Mouse (Mus musculus) hindbrain, postnatal 0 days (tissue): ENCODE results near the gene Coq8b. TPM values are rescaled to one million over a fixed set of nuclear protein-coding genes. Genes with fewer than 3 reads are reported as not detected.

Source experiments
- ATAC-seq: fragments of 200-750 bp; cut with Nextera tagmentation; 2 replicates; pipeline ENCODE4 v1.8.0; 2017; ENCODE audit warnings: mild to moderate bottlenecking, moderate TSS enrichment, moderate library complexity
- DNase-seq: peaks from one replicate; pipeline ENCODE4 v3.0.0-alpha.2; 2015; ENCODE audit warnings: low spot score
- H3K27ac ChIP-seq: fragments of 300-500 bp; sonication (generic); 2 replicates; pipeline ENCODE4 v1.5.1; 2014; ENCODE audit warnings: mild to moderate bottlenecking
- H3K27me3 ChIP-seq: fragments of 300-500 bp; sonication (generic); 2 replicates; pipeline ENCODE4 v1.6.1; 2014; ENCODE audit warnings: low read length, mixed read lengths; ENCODE audit not compliant: insufficient read depth
- H3K36me3 ChIP-seq: fragments of 300-500 bp; sonication (generic); 2 replicates; pipeline ENCODE4 v1.6.1; 2014; ENCODE audit warnings: low read length, mixed read lengths; ENCODE audit not compliant: insufficient read depth
- H3K4me1 ChIP-seq: fragments of 300-500 bp; sonication (generic); 2 replicates; pipeline ENCODE4 v1.6.1; 2014; ENCODE audit warnings: antibody characterized with exemption, low read length, mixed read lengths; ENCODE audit not compliant: insufficient read depth
- H3K4me2 ChIP-seq: fragments of 300-500 bp; sonication (generic); 2 replicates; pipeline ENCODE4 v1.6.1; 2014; ENCODE audit warnings: low read depth, mild to moderate bottlenecking, low read length, moderate library complexity, mixed read lengths
- H3K4me3 ChIP-seq: fragments of 300-500 bp; sonication (generic); 2 replicates; pipeline ENCODE4 v1.5.1; 2014; ENCODE audit warnings: low read length
- H3K9ac ChIP-seq: fragments of 300-500 bp; sonication (generic); replicated peaks from 2 replicates; pipeline ENCODE4 v1.6.1; 2014; ENCODE audit warnings: mild to moderate bottlenecking, low read length, moderate library complexity, mixed read lengths
- H3K9me3 ChIP-seq: fragments of 300-500 bp; sonication (generic); 2 replicates; pipeline ENCODE4 v1.6.1; 2016; ENCODE audit warnings: low read length, mixed read lengths
- CTCF ChIP-seq: IDR thresholded peaks from 2 replicates; pipeline ENCODE4 v1.5.1; 2016; ENCODE audit warnings: antibody characterized with exemption, control low read depth, low read depth
- WGBS: fragments of 180-500 bp; shearing (Covaris S2); extraction: QIAGEN DNeasy Blood & Tissue Kit; methylation state at CpG from one replicate; pipeline ENCODE4 v1.1.7; 2014; 5-methylcytosine and 5-hydroxymethylcytosine counted together
- microRNA counts: library from miRNA; unstranded; fragments of <30 nt; microRNA quantifications from one replicate; lab custom pipeline; 2015
- microRNA-seq, 2 experiments: library from miRNA; unstranded; fragments of <30 nt; microRNA quantifications; one replicate each; pipeline ENCODE4; 2016
- polyA plus RNA-seq: library from polyadenylated mRNA; unstranded; fragments of >200 nt; fragmentation: Nextera tagmentation; extraction: Ambion mirVana; gene quantifications from 2 replicates; pipeline ENCODE4 v1.2.1, GENCODE M21; 2015
- total RNA-seq: library from RNA; depleted of rRNA; stranded (reverse); fragments of >200 nt; gene quantifications from 2 replicates; pipeline ENCODE4 v1.2.3, GENCODE M21; 2014; rRNA removed

Gene Coq8b
- total and polyA plus RNA-seq, 2 experiments from 2014 or later: 16.7 to 26.5 TPM

DNA sequence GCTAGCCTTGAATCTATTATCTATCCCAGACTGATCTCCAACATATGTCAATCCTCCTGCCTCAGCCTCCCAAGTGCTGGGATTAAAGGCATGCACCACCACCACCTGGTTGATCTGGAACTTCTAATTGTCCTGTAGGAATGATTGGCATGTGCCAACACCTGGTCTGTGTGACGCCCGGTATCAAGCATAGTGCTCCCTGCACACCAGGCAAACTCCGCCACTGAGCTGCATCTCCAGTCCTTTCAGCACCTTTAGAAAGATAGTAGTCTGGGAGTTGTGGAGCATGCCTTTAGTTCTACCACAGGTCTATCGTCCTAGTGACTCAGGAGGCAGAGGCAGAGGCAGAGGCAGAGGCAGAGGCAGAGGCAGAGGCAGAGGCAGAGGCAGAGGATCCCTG lies 67.5 kb downstream of the Coq8b start:
- H3K27me3 ChIP-seq: no peaks in the 10 kb centered on the region
- no peak for ATAC-seq
- H3K9ac ChIP-seq: no peak overlapping the region
- H3K27ac ChIP-seq: no peak overlapping the region
- H3K9me3 ChIP-seq: no peaks in the 10 kb centered on the region
- WGBS: 87% methylated on average over 4 of the region's 4 CpGs
- no peaks in the 10 kb centered on the region for H3K36me3 ChIP-seq
- no peak for DNase-seq
- H3K4me3 ChIP-seq: no peak overlapping the region
- H3K4me1 ChIP-seq: no peaks in the 10 kb centered on the region
- no peak for TF ChIP-seq CTCF
- no peak overlapping the region for H3K4me2 ChIP-seq

DNA sequence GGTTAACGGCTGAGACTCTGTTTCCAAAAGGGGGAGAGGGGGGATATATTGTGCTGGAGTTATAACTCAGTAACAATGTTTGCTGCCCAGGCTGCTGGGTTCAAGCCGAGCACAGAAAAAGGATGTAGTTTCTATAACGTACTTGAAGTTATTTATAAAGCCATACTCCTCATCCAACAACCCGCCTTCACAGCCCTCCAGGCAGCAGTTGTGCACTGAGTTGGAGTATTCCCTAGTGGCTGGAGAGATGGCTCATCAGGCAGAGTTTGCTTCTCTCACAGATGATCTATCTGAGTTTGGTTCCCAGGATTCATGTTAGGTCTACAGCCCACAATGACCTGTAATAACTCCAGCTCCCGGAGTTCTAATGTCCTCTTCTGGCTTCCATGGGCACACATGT lies 68.0 kb downstream of the Coq8b start:
- ATAC-seq: no peak
- no peak for TF ChIP-seq CTCF
- DNase-seq: no peak

DNA sequence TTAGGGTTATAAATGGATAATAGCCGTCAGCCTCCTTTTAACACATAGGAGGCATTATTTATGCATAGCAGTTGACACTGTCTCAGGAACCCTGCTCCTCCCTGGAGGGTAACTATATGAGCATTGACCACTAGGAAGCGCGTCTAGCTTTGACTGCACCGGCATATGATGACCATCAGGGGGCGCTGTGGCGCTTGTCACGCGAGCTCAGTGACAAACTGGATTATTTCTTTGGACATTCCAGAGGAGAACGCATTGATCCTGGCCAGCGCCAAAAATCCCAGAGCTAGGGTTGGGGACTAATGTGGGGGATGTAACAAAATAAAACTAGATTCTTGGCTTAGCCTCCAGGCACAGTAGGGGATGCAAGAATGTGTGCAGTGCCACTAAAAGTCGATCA lies 69.3 kb downstream of the Coq8b start:
- H3K4me1 ChIP-seq: no peaks in the 10 kb centered on the region
- no peaks in the 10 kb centered on the region for H3K9me3 ChIP-seq
- TF ChIP-seq CTCF: peak; percentile 97
- H3K36me3 ChIP-seq: no peaks in the 10 kb centered on the region
- no peak overlapping the region for H3K4me3 ChIP-seq
- ATAC-seq: peak; percentile 55; the same call in 1 of the 2 replicates
- H3K27me3 ChIP-seq: no peaks in the 10 kb centered on the region
- WGBS: 6% methylated on average over 11 of the region's 11 CpGs
- no peak overlapping the region for H3K27ac ChIP-seq
- no peak overlapping the region for H3K4me2 ChIP-seq
- DNase-seq: peak; percentile 90
- H3K9ac ChIP-seq: no peak overlapping the region

More for the DNA sequence above, 68.0 kb downstream of the Coq8b start:
- H3K4me1 ChIP-seq: no peaks in the 10 kb centered on the region
- no peaks in the 10 kb centered on the region for H3K27me3 ChIP-seq
- H3K36me3 ChIP-seq: no peaks in the 10 kb centered on the region
- H3K4me2 ChIP-seq: no peak overlapping the region
- H3K9me3 ChIP-seq: no peaks in the 10 kb centered on the region
- H3K4me3 ChIP-seq: no peak overlapping the region
- WGBS: 71% methylated on average over 5 of the region's 5 CpGs
- no peak overlapping the region for H3K9ac ChIP-seq
- H3K27ac ChIP-seq: no peak overlapping the region

DNA sequence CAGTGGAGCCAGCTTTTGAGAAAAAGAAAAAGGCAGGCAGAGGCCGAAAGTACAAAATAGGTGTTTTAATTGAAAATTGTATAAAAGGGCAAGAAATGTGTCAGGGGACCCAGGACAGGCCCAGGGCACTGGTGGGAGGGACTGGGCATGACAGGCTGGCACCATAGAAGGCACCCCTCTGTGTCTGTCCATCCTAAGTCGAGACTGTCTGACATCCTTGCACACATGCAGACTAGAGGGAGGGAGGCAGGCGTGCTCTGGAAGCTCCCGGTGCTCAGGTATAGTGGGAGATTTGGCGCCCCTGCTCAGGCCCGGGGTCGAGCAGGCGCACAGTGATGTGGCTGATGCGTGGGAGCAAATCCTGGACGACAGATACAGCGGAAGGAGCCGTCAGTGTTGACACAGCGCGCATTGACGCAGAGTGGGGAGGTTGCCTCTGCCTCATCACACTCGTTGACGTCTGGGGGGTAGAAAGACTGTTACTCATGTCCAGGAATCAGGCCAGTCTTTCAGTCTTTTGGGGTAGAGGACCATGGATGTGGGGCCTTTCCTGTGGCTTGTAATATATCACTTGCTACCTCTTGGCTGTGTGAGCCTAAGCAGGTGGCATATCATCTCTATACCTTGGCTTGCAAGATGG lies 72.4 kb downstream of the Coq8b start:
- TF ChIP-seq CTCF: no peak
- no peak overlapping the region for H3K4me2 ChIP-seq
- no peak overlapping the region for H3K9ac ChIP-seq
- ATAC-seq (no peak), DNase-seq (no peak)
- WGBS: 87% methylated on average over 17 of the region's 17 CpGs
- no peak overlapping the region for H3K27ac ChIP-seq
- no peaks in the 10 kb centered on the region for H3K36me3 ChIP-seq
- H3K4me3 ChIP-seq: no peak overlapping the region
- no peaks in the 10 kb centered on the region for H3K4me1 ChIP-seq
- no peaks in the 10 kb centered on the region for H3K9me3 ChIP-seq
- no peaks in the 10 kb centered on the region for H3K27me3 ChIP-seq

DNA sequence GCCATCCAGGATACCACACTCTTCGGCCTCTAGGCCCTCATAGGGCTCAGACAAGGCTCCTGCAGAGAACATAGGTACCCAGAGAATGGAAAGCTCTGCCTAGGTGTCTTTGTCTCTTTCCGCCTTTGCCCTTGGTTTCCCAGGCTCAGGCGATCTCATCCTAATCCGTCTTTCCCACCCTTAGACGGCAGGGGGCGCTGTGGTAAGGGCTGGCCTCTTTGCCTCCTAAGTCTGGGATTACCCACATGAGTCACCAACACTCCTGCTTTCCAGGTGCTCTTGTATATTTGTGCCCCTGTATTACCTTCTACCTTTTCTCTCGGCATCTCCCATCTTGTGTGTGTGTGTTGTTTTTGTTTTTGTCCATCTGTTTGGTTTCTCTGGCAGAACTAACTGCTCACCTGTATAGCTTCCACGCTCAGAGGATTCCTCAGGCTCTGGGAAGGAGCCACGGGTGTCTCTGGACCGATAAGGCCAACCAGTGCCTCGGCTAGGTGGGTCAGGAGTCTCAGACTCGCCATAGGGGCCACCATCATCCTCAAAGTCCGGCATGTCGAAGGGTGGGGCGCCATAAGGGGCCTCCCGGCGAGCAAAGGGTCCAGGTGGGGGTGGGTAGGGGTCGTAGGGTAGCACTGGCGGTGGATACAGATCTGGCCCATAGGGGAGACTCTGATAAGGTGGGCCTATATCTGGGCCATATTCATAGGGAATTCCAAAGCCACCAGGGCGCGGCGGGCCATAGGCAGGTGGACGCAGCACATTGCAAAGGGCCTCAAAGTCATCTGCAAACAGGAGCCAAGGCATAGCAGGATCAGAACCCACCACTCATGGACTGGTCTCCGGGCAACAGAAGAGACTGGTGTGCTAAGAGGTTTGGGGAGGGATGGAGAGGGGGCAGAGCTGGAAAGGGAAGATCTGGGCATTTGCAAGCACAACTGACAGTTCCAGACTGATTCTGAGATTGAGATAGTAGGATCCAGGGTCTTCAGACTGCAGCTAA lies 73.6 kb downstream of the Coq8b start:
- H3K27me3 ChIP-seq: no peaks in the 10 kb centered on the region
- TF ChIP-seq CTCF: peak; percentile 74
- no peak overlapping the region for H3K4me2 ChIP-seq
- 77% methylated on average over 24 of the region's 24 CpGs for WGBS
- H3K9ac ChIP-seq: no peak overlapping the region
- peak; percentile 35 for DNase-seq
- no peaks in the 10 kb centered on the region for H3K4me1 ChIP-seq
- ATAC-seq: no peak
- no peaks in the 10 kb centered on the region for H3K36me3 ChIP-seq
- H3K4me3 ChIP-seq: no peak overlapping the region
- H3K27ac ChIP-seq: no peak overlapping the region
- no peaks in the 10 kb centered on the region for H3K9me3 ChIP-seq

DNA sequence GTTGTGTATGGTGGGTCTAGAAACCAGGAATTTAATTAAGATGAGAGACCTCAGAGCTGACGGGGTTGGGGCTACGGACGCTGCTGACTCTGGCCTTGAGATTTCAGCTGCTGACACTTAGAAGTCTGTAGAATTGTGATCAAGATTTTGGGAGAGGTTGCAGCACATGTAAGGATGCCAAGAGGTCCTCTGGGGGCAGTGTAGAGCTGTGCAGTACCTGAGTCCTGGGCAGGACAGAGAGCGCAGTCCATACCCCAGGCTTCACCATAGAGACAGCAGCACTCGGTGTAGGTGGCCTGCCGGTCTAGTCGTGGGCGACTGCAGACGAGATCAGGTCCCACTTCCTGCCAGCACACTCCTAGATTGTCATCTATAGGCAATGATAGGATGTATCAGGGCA lies 74.7 kb downstream of the Coq8b start:
- H3K27ac ChIP-seq: no peak overlapping the region
- H3K9me3 ChIP-seq: no peaks in the 10 kb centered on the region
- WGBS: 59% methylated on average over 9 of the region's 9 CpGs
- H3K9ac ChIP-seq: no peak overlapping the region
- H3K4me2 ChIP-seq: no peak overlapping the region
- DNase-seq: peak; percentile 33
- no peak overlapping the region for H3K4me3 ChIP-seq
- TF ChIP-seq CTCF: peak; percentile 50; the same call in 1 of the 2 replicates
- no peaks in the 10 kb centered on the region for H3K4me1 ChIP-seq
- ATAC-seq: no peak
- H3K36me3 ChIP-seq: no peaks in the 10 kb centered on the region
- no peaks in the 10 kb centered on the region for H3K27me3 ChIP-seq

MicroRNA genes within 50 kb of the gene (microRNA counts, 519-probe panel; counts per million panel counts)
- microRNA mmu-miR-1191 (lab: Ali Mortazavi, UCI): not detected

Small RNAs within 50 kb of the gene (microRNA-seq; reads per million reads assigned to microRNA genes)
- gene Mir1191: 0.35 to 1.8 reads per million in 2 experiments

Other genes with a start within 250 kb of the Coq8b start
- not detected in 2 replicates for gene Cyp2a12, start 203.9 kb upstream of the Coq8b start, total RNA-seq
- not detected in 2 replicates for gene Cyp2a12, start 203.9 kb upstream of the Coq8b start, polyA plus RNA-seq
- gene Cyp2f2, start 113.1 kb upstream of the Coq8b start, total RNA-seq: 1.3 TPM in 1 of 2 replicates, not detected in the other
- gene Cyp2f2, start 113.1 kb upstream of the Coq8b start, polyA plus RNA-seq: 0.36 and 0.43 TPM in 2 replicates
- not detected in 2 replicates for gene Cyp2t4, start 79.3 kb upstream of the Coq8b start, total RNA-seq
- gene Cyp2t4, start 79.3 kb upstream of the Coq8b start, polyA plus RNA-seq: 0.09 and 0.32 TPM in 2 replicates
- 116 and 117 TPM in 2 replicates for gene Egln2, start 66.2 kb upstream of the Coq8b start, total RNA-seq
- gene Egln2, start 66.2 kb upstream of the Coq8b start, polyA plus RNA-seq: 75.4 and 78.6 TPM in 2 replicates
- gene Rab4b, start 54.1 kb upstream of the Coq8b start, total RNA-seq: 66.7 and 76.9 TPM in 2 replicates
- 125 and 128 TPM in 2 replicates for gene Rab4b, start 54.1 kb upstream of the Coq8b start, polyA plus RNA-seq
- not detected in 2 replicates for gene Gm21983, start 51.9 kb upstream of the Coq8b start, total RNA-seq
- 0.43 and 0.44 TPM in 2 replicates for gene Gm21983, start 51.9 kb upstream of the Coq8b start, polyA plus RNA-seq
- gene Mia, start 51.9 kb upstream of the Coq8b start, total RNA-seq: 17.8 and 34.2 TPM in 2 replicates
- gene Mia, start 51.9 kb upstream of the Coq8b start, polyA plus RNA-seq: 63.6 and 70.1 TPM in 2 replicates
- gene BC024978, start 37.2 kb upstream of the Coq8b start, total RNA-seq: 5.5 and 6.1 TPM in 2 replicates
- 2.1 and 2.5 TPM in 2 replicates for gene BC024978, start 37.2 kb upstream of the Coq8b start, polyA plus RNA-seq
- 128 and 131 TPM in 2 replicates for gene Snrpa, start 36.8 kb upstream of the Coq8b start, total RNA-seq
- 142 and 147 TPM in 2 replicates for gene Snrpa, start 36.8 kb upstream of the Coq8b start, polyA plus RNA-seq
- 14.3 and 18.8 TPM in 2 replicates for gene Itpkc, start 4.4 kb upstream of the Coq8b start, total RNA-seq
- 3.3 and 4.0 TPM in 2 replicates for gene Itpkc, start 4.4 kb upstream of the Coq8b start, polyA plus RNA-seq
- gene Numbl, start 25.4 kb downstream of the Coq8b start, total RNA-seq: 140 and 161 TPM in 2 replicates
- 55.9 and 59.5 TPM in 2 replicates for gene Numbl, start 25.4 kb downstream of the Coq8b start, polyA plus RNA-seq
- gene Ltbp4, start 104.7 kb downstream of the Coq8b start, total RNA-seq: 34.8 and 41.2 TPM in 2 replicates
- gene Ltbp4, start 104.7 kb downstream of the Coq8b start, polyA plus RNA-seq: 10.5 and 10.6 TPM in 2 replicates
- gene Shkbp1, start 123.0 kb downstream of the Coq8b start, total RNA-seq: 27.0 and 31.2 TPM in 2 replicates
- 20.0 and 20.2 TPM in 2 replicates for gene Shkbp1, start 123.0 kb downstream of the Coq8b start, polyA plus RNA-seq
- not detected in 2 replicates for gene Gm20479, start 124.4 kb downstream of the Coq8b start, total RNA-seq
- not detected in 2 replicates for gene Gm20479, start 124.4 kb downstream of the Coq8b start, polyA plus RNA-seq
- 24.1 and 24.8 TPM in 2 replicates for gene Sptbn4, start 214.7 kb downstream of the Coq8b start, total RNA-seq
- gene Sptbn4, start 214.7 kb downstream of the Coq8b start, polyA plus RNA-seq: 2.8 and 3.4 TPM in 2 replicates
- 19.7 and 23.9 TPM in 2 replicates for gene Blvrb, start 215.0 kb downstream of the Coq8b start, total RNA-seq
- gene Blvrb, start 215.0 kb downstream of the Coq8b start, polyA plus RNA-seq: 23.0 and 23.4 TPM in 2 replicates
- 5.0 and 6.3 TPM in 2 replicates for gene Sertad3, start 240.7 kb downstream of the Coq8b start, total RNA-seq
- gene Sertad3, start 240.7 kb downstream of the Coq8b start, polyA plus RNA-seq: 7.9 and 8.4 TPM in 2 replicates